Mouse (Mus musculus) limb, embryonic 15.5 days (tissue): Measurements from ENCODE around the gene Fam19a2. TPM values are rescaled to one million over a fixed set of nuclear protein-coding genes. Genes with fewer than 3 reads are reported as not detected.

Experiments
- ATAC-seq: fragments of 200-750 bp; cut with Nextera tagmentation; 2 replicates; pipeline ENCODE4 v1.8.0; 2017; ENCODE audit warnings: low read depth, moderate TSS enrichment; ENCODE audit not compliant: insufficient number of reproducible peaks, low FRiP score, low TSS enrichment
- H3K27ac ChIP-seq: fragments of 300-500 bp; sonication (generic); 2 replicates; pipeline ENCODE4 v1.5.1; 2015; ENCODE audit warnings: moderate library complexity, mild to moderate bottlenecking, inconsistent platforms
- H3K27me3 ChIP-seq: fragments of 300-500 bp; sonication (generic); 2 replicates; pipeline ENCODE4 v1.6.1; 2015; ENCODE audit warnings: inconsistent platforms
- H3K36me3 ChIP-seq: fragments of 300-500 bp; sonication (generic); 2 replicates; pipeline ENCODE4 v1.6.1; 2015; ENCODE audit warnings: inconsistent platforms
- H3K4me1 ChIP-seq: fragments of 300-500 bp; sonication (generic); 2 replicates; pipeline ENCODE4 v1.6.1; 2015; ENCODE audit warnings: inconsistent platforms
- H3K4me2 ChIP-seq: fragments of 300-500 bp; sonication (generic); 2 replicates; pipeline ENCODE4 v1.6.1; 2015; ENCODE audit warnings: mild to moderate bottlenecking, inconsistent platforms
- H3K4me3 ChIP-seq: fragments of 300-500 bp; sonication (generic); 2 replicates; pipeline ENCODE4 v1.5.1; 2015; ENCODE audit warnings: mild to moderate bottlenecking, inconsistent platforms
- H3K9ac ChIP-seq: fragments of 300-500 bp; sonication (generic); 2 replicates; pipeline ENCODE4 v1.6.1; 2015; ENCODE audit warnings: inconsistent platforms
- H3K9me3 ChIP-seq: fragments of 300-500 bp; sonication (generic); 2 replicates; pipeline ENCODE4 v1.6.1; 2016; ENCODE audit warnings: inconsistent platforms
- WGBS: fragments of 180-500 bp; shearing (Covaris S2); methylation state at CpG from one replicate; pipeline ENCODE4 v1.1.7; 2015; 5-methylcytosine and 5-hydroxymethylcytosine counted together
- polyA plus RNA-seq: library from polyadenylated mRNA; unstranded; fragments of >200 nt; fragmentation: Nextera tagmentation; extraction: Ambion mirVana; gene quantifications from 2 replicates; pipeline ENCODE4 v1.2.1, GENCODE M21; 2015

The Fam19a2 gene
- polyA plus RNA-seq, 1 experiment from 2014 or later: 2.9 TPM

DNA sequence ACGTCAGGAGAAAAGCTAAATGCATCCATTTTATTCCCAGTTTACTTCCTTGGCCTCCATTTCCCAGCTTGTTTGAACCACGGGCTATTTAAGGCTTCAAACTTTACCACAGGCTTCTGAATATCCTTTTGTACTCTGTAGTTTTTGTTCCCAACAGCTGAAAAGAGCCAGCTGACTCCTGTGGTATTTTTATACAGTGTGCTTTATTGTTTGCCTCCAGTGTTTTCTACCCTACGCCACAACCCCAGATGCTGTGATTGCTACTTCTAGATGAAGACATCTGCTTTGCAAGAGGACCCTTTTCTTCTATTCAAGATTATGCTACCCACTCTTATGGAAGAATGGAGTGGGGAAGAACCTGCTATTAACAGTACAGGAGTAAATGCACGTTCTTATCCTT lies 314.0 kb downstream of the Fam19a2 start:
- Histone ChIP-seq H3K9ac (no peak overlapping the region), H3K4me2 (no peak overlapping the region), H3K4me1 (no peaks in the 10 kb centered on the region), H3K4me3 (no peak overlapping the region), H3K27ac (no peak overlapping the region), H3K27me3 (no peaks in the 10 kb centered on the region), H3K36me3 (no peaks in the 10 kb centered on the region), H3K9me3 (no peaks in the 10 kb centered on the region)
- no peak for ATAC-seq
- WGBS: 56% methylated on average over 4 of the region's 4 CpGs

DNA sequence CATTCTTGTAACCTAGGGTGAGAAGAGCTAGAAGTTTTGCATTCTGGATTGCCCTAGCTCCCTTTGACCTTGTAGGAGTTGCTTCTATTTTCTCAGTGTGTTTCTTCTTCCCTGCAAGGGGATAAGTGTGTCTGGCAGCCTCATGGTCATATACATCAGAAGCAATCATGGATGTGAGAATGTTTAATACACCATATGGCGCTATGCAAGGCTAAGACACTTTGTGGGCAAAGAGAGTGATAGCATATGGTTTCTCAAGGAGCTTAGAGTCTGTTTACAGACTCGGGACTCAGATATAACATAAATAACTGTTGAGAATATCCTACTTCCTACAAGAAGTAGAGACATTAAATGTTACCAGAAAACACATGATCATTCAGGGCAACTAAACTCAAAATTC lies 315.2 kb downstream of the Fam19a2 start:
- ATAC-seq: no peak
- H3K27ac ChIP-seq: no peak overlapping the region
- H3K9me3 ChIP-seq: no peaks in the 10 kb centered on the region
- no peak overlapping the region for H3K9ac ChIP-seq
- no peak overlapping the region for H3K4me3 ChIP-seq
- H3K4me2 ChIP-seq: no peak overlapping the region
- no peaks in the 10 kb centered on the region for H3K27me3 ChIP-seq
- H3K36me3 ChIP-seq: no peaks in the 10 kb centered on the region
- 65% methylated on average over 2 of the region's 2 CpGs for WGBS
- H3K4me1 ChIP-seq: no peaks in the 10 kb centered on the region

DNA sequence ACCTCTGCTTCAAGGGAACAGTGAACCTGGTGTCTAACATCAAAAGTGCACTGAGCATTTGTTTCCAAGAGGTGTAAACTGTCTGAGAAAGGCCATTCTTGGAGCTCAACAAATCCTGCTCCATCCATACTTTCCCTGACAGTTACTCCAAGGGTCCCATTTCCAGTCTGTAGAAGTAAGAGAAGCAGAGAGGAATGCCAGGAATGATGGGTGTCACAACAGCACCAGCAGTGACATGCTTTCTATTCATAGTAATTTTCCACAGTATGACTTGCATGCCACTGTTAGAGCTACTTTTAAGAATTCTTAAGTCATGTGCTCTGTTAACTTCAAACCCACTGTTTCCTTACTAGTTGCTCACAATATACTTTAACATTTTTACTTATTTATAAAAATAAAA lies 331.2 kb downstream of the Fam19a2 start:
- Histone ChIP-seq H3K9ac (no peak overlapping the region), H3K4me3 (no peak overlapping the region), H3K36me3 (no peaks in the 10 kb centered on the region), H3K4me1 (no peaks in the 10 kb centered on the region), H3K27ac (no peak overlapping the region), H3K9me3 (no peaks in the 10 kb centered on the region), H3K27me3 (no peaks in the 10 kb centered on the region), H3K4me2 (no peak overlapping the region)
- ATAC-seq: no peak

DNA sequence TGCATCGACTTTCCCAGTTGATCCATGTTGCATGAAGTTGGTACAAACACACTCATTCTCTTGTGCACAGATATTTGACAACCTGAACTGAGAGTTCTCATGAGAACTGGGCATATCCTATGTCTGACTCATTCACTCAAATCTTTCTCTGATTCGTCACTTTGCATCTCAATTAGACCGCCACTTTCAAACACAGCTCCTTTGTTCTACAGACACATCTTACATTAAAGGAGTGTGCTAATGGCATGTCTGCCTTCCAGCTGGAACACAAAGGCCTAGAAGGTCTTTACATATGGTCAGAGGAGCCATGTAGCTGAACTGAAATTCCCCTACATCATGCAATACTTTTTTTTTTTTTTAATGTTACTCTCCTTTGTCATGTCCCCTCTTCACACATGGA lies 333.3 kb downstream of the Fam19a2 start:
- H3K9ac ChIP-seq: no peak overlapping the region
- H3K4me1 ChIP-seq: no peaks in the 10 kb centered on the region
- H3K9me3 ChIP-seq: no peaks in the 10 kb centered on the region
- H3K4me2 ChIP-seq: no peak overlapping the region
- ATAC-seq: no peak
- no peaks in the 10 kb centered on the region for H3K36me3 ChIP-seq
- no peaks in the 10 kb centered on the region for H3K27me3 ChIP-seq
- H3K4me3 ChIP-seq: no peak overlapping the region
- WGBS: 74% methylated on average over 3 of the region's 3 CpGs
- H3K27ac ChIP-seq: no peak overlapping the region

DNA sequence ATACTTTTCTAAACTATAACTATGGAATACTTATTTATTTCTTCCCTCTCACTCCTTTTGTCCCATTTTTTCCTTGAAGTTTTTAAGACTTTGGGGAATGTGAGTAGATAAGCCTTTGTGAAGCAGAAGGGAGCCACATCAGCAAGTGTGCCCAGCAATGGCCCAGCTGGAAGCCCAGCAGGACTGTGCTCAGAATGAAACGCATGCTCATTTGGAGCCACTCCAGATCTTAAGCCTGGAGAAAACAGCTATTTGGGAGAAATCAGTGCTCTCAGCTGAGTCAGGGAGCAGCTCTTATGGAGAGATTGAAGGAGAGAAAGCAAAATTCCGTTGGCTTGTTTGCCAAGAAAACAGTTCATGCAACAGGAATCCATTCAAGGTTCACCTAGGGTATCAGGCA lies 341.9 kb downstream of the Fam19a2 start:
- no peaks in the 10 kb centered on the region for H3K27me3 ChIP-seq
- no peak overlapping the region for H3K4me2 ChIP-seq
- 45% methylated on average over 2 of the region's 2 CpGs for WGBS

DNA sequence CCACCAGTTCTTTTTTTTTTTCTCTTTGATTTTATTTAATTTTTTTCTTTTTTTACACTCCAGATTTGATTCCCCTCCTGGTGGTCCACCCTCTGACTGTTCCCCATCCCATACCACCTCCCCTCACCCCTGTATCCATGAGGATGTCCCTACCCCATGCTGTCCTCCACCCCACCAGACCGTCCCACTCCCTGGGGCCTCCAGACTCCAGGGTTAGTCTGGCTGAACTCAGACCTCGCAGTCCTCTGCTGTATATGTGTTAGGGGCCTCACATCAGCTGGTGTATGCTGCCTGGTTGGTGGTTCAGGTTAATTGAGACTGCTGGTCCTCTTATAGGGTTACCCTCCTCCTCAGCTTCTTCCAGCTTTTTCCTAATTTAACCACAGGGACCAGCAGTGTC lies 362.9 kb downstream of the Fam19a2 start:
- H3K4me1 ChIP-seq: no peaks in the 10 kb centered on the region
- 70% methylated on average over 2 of the region's 2 CpGs for WGBS
- H3K9me3 ChIP-seq: no peaks in the 10 kb centered on the region
- no peaks in the 10 kb centered on the region for H3K27me3 ChIP-seq
- ATAC-seq: no peak
- H3K9ac ChIP-seq: no peak overlapping the region
- no peaks in the 10 kb centered on the region for H3K36me3 ChIP-seq
- H3K4me2 ChIP-seq: no peak overlapping the region
- no peak overlapping the region for H3K27ac ChIP-seq
- H3K4me3 ChIP-seq: no peak overlapping the region

More for the DNA sequence above, 341.9 kb downstream of the Fam19a2 start:
- H3K9me3 ChIP-seq: no peaks in the 10 kb centered on the region
- no peak overlapping the region for H3K27ac ChIP-seq
- ATAC-seq: no peak
- no peak overlapping the region for H3K9ac ChIP-seq
- no peaks in the 10 kb centered on the region for H3K36me3 ChIP-seq
- H3K4me1 ChIP-seq: no peaks in the 10 kb centered on the region
- H3K4me3 ChIP-seq: no peak overlapping the region

DNA sequence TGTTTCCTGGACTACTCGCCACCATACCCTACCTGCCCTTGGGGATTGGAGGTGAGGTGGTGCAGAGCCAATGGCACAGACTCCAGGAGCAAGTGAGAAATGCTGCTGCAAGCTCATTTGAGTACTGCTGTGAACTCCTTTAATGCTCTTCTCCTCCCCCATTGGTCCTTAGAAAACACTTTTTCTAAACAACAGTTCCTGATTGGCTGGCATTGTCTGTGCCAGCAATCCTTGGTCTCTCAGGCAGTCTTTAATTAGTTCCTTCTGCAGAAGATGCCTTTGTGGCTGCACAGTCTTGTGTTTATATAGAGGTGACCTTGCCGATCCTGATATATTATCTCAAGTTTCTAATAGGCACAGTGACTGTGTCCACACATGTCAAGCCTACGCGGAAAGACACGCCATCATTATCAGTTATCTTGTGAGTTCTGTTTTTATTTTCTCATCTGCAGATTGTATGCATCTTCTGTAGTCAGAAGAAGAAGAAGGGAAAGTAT lies 365.5 kb downstream of the Fam19a2 start:
- no peak for ATAC-seq
- 74% methylated on average over 5 of the region's 5 CpGs for WGBS
- Histone ChIP-seq H3K4me3 (no peak overlapping the region), H3K27ac (no peak overlapping the region), H3K4me1 (no peaks in the 10 kb centered on the region), H3K9ac (no peak overlapping the region), H3K4me2 (no peak overlapping the region), H3K36me3 (no peaks in the 10 kb centered on the region), H3K27me3 (no peaks in the 10 kb centered on the region), H3K9me3 (no peaks in the 10 kb centered on the region)

DNA sequence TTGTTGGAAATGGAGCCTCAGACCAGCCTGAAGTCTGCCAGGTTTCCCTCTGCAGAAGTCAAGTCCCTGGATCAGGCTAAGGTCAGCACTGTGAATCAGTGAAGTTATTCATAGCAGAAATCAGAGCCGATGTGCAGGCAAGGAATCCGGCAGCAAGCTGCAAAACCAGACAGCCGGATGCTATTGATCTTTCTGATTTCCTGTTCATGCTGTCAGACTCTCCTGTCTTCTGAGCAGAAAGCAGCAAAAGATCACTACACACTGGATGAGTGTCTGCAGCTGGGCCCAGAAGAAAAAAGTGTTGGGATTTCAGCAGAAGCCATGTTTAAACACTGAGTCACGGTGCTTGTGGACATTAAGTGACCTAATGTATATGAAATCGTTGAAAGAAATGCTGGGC lies 368.2 kb downstream of the Fam19a2 start:
- Histone ChIP-seq H3K27me3 (no peaks in the 10 kb centered on the region), H3K27ac (no peak overlapping the region), H3K9me3 (no peaks in the 10 kb centered on the region), H3K36me3 (no peaks in the 10 kb centered on the region), H3K9ac (no peak overlapping the region), H3K4me1 (no peaks in the 10 kb centered on the region), H3K4me3 (no peak overlapping the region), H3K4me2 (no peak overlapping the region)
- no peak for ATAC-seq
- WGBS: 59% methylated on average over 5 of the region's 5 CpGs

DNA sequence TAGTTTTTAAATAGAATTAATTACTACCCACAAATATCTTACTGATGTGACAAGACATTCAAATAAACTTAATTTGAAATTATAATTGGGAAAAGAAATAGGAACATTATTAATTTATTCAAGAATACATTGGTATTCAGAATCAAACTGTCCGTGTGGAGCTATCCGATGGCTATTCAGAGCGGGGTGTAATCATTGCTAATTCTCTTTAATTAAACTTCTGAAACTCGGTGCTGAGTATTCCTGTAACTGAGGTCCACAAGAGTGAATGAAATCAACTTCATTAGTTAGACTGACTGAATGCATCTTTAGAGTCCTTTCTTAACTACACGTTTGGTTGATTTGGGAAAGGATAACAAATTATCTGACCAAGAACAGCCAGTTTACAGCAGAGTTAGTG lies 372.9 kb downstream of the Fam19a2 start:
- Histone ChIP-seq H3K9me3 (no peaks in the 10 kb centered on the region), H3K27me3 (no peaks in the 10 kb centered on the region), H3K9ac (no peak overlapping the region), H3K4me3 (no peak overlapping the region), H3K4me1 (no peaks in the 10 kb centered on the region), H3K36me3 (no peaks in the 10 kb centered on the region), H3K4me2 (no peak overlapping the region), H3K27ac (no peak overlapping the region)
- WGBS: 89% methylated on average over 5 of the region's 5 CpGs
- ATAC-seq: no peak

DNA sequence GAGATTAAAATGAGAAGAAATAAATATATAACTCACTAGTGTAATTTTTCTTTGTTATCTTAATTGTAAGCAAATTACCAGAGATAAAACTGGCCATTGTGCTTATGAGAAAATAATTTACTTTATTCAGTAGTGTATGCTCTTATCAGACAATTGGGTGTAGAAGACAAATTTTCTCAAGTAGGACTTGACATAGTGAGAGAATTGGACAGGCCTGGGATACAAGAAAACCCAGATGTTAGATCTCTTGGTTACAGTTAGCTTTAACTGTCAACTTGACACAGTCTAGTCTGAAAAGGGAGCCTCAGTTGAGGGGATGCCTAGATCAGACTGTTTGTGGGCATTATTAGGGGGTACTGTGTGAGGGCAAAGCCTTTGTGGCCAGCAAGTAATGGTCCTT lies 373.7 kb downstream of the Fam19a2 start:
- ATAC-seq: no peak
- Histone ChIP-seq H3K36me3 (no peaks in the 10 kb centered on the region), H3K4me3 (no peak overlapping the region), H3K4me2 (no peak overlapping the region), H3K27me3 (no peaks in the 10 kb centered on the region), H3K27ac (no peak overlapping the region), H3K9ac (no peak overlapping the region), H3K9me3 (no peaks in the 10 kb centered on the region), H3K4me1 (no peaks in the 10 kb centered on the region)

DNA sequence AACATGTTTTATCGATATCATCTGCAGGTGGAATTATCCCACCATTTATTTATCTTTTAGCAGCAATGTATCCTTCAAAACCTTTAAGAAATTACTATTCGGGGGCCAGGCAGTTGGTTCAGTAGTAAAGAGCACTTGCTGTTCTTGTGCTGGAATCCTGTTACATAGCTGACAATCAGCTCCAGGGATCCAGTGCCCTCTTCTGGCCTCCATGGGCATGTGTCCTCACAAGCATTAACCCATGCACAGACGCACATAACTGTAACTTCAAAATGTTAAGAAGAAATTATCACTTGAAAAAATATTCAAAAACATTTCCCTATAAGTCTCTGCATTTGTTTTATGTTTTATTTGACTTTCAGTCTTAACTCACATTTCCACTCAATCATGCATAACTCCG lies 381.8 kb downstream of the Fam19a2 start:
- no peak overlapping the region for H3K27ac ChIP-seq
- H3K27me3 ChIP-seq: no peaks in the 10 kb centered on the region
- 87% methylated on average over 4 of the region's 4 CpGs for WGBS
- no peaks in the 10 kb centered on the region for H3K4me1 ChIP-seq
- no peak for ATAC-seq
- no peak overlapping the region for H3K9ac ChIP-seq
- no peaks in the 10 kb centered on the region for H3K9me3 ChIP-seq
- H3K4me2 ChIP-seq: no peak overlapping the region
- no peaks in the 10 kb centered on the region for H3K36me3 ChIP-seq
- no peak overlapping the region for H3K4me3 ChIP-seq

DNA sequence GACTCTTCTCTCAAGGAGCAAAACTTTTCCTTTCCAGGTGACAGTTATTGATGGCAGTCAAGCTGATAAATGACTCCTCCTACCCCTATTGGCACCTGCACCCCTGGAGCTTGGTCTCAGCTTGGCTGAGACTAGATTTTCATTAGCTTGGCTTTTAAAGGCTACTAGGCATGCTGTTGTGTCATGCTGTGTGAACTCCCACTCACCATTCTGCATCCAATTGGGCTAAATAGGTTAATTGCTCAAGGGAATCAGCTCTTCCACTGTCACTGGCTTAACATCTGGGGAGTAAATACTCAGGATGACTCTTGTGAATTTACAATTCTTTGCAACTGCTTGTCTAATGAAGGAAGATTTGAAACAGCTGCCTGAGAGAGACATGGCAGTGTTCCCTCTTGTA lies 407.4 kb downstream of the Fam19a2 start:
- Histone ChIP-seq H3K4me1 (no peaks in the 10 kb centered on the region), H3K9me3 (no peaks in the 10 kb centered on the region), H3K9ac (no peak overlapping the region), H3K4me3 (no peak overlapping the region), H3K27ac (no peak overlapping the region), H3K27me3 (no peaks in the 10 kb centered on the region), H3K36me3 (no peaks in the 10 kb centered on the region), H3K4me2 (no peak overlapping the region)
- no peak for ATAC-seq

DNA sequence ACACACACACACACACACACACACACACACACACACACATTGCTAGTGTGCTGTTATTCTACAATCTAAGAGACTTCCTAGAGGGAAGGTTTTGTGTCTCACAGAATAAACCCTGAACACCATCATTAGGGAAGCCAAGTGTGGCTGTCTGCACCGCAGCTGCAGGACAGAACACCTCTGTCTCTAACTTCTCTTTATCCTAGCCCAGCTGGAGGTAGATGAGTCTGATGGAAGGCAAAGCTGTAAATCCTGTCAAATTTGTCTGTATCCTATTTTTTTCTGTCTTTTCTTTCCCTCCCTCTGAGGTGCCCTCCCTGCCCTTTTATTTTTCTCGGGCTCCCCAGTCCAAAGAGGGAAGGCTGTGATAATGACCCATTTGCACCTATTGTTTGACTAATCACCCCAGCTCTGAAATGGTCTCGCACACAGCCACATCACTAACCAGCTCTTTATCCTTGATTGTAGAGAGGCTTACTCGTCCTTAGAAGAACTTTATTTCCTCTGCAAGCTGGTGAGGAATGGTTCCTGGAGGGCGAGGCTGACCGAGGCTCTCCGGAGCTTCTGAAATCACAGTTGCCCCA lies 414.6 kb downstream of the Fam19a2 start:
- Histone ChIP-seq H3K4me1 (no peaks in the 10 kb centered on the region), H3K4me2 (no peak overlapping the region), H3K4me3 (no peak overlapping the region), H3K9ac (no peak overlapping the region), H3K27me3 (no peaks in the 10 kb centered on the region), H3K27ac (no peak overlapping the region), H3K9me3 (no peaks in the 10 kb centered on the region), H3K36me3 (no peaks in the 10 kb centered on the region)
- no peak for ATAC-seq
- 11% methylated on average over 7 of the region's 7 CpGs for WGBS
